Mouse (Mus musculus) small intestine, adult 2 months (tissue): ENCODE data around the gene Rex1bd. TPM values are rescaled to one million over a fixed set of nuclear protein-coding genes. Genes with fewer than 3 reads are reported as not detected.
A peak's percentile ranks its signal among the peaks of the same experiment; 100 is the strongest.

Experiments
- H3K27ac ChIP-seq: fragments of 200-500 bp; 2 replicates; pipeline ENCODE4 v1.5.1; 2012; ENCODE audit warnings: low read depth, low read length, control low read depth, inconsistent platforms; ENCODE audit not compliant: insufficient read depth
- H3K27me3 ChIP-seq: fragments of 200-500 bp; 2 replicates; pipeline ENCODE4 v1.6.1; 2012; ENCODE audit warnings: mild to moderate bottlenecking, moderate library complexity, low read length, inconsistent platforms; ENCODE audit not compliant: control insufficient read depth, insufficient read depth
- H3K36me3 ChIP-seq: fragments of 200-500 bp; 2 replicates; pipeline ENCODE4 v1.6.1; 2012; ENCODE audit warnings: mild to moderate bottlenecking, low read length, control low read depth, inconsistent platforms; ENCODE audit not compliant: control insufficient read depth, insufficient read depth
- H3K4me1 ChIP-seq: fragments of 200-500 bp; 2 replicates; pipeline ENCODE4 v1.6.1; 2012; ENCODE audit warnings: low read length, inconsistent platforms, mixed read lengths; ENCODE audit not compliant: control insufficient read depth, insufficient read depth, insufficient read length
- H3K4me3 ChIP-seq: fragments of 200-500 bp; 2 replicates; pipeline ENCODE4 v1.5.1; 2012; ENCODE audit warnings: low read depth, mild to moderate bottlenecking, control low read depth, inconsistent platforms, low read length, moderate library complexity
- CTCF ChIP-seq: fragments of 200-500 bp; IDR thresholded peaks from 2 replicates; pipeline ENCODE4 v1.5.1; 2012; ENCODE audit warnings: low read depth, mild to moderate bottlenecking, control low read depth, inconsistent platforms, low read length, moderate library complexity, mixed read lengths; ENCODE audit not compliant: insufficient replicate concordance, insufficient read length; ENCODE audit errors: extremely low read depth
- POLR2A ChIP-seq: fragments of 200-500 bp; IDR thresholded peaks from 2 replicates; pipeline ENCODE4 v1.6.1; 2012; ENCODE audit warnings: low read depth, mild to moderate bottlenecking, control low read depth, inconsistent platforms, low read length, moderate library complexity
- WGBS: fragments of 180-500 bp; shearing (Covaris S2); methylation state at CpG from one replicate; pipeline ENCODE4 v1.1.7; 2018; 5-methylcytosine and 5-hydroxymethylcytosine counted together
- polyA plus RNA-seq: library from polyadenylated mRNA; depleted of rRNA; stranded (reverse); fragments of >200 nt; gene quantifications from 2 replicates; pipeline ENCODE4 v1.2.3, GENCODE M21; 2012

Rex1bd gene
- polyA plus RNA-seq, 1 experiment: 244 TPM

- H3K27ac ChIP-seq: peak overlapping the region; percentile 99
- H3K4me1 ChIP-seq: peaks cover 16% of the 10 kb centered on the region
- TF ChIP-seq CTCF: no peak
- 0 out of 2 replicates have a peak, but pooled peaks have one; percentile 4 for TF ChIP-seq POLR2A
- H3K27me3 ChIP-seq: no peaks in the 10 kb centered on the region
- WGBS: under 1% methylated on average over 32 of the region's 32 CpGs
- H3K4me3 ChIP-seq: peak overlapping the region; percentile 91
- H3K36me3 ChIP-seq: peaks cover 25% of the 10 kb centered on the region
Observed at GRCm38 (mm10) chr8:70538633-70539076, 32.1 kb upstream of the Rex1bd start.

GRCm38 (mm10) chr8:70538024-70538579, 31.6 kb upstream of the Rex1bd start:
- Histone ChIP-seq H3K4me3 (peak overlapping the region; percentile 69), H3K4me1 (peaks cover 10% of the 10 kb centered on the region; the same call in 1 of the 2 replicates), H3K36me3 (peaks cover 25% of the 10 kb centered on the region), H3K27ac (peak overlapping the region; percentile 89), H3K27me3 (no peaks in the 10 kb centered on the region)
- 7% methylated on average over 24 of the region's 24 CpGs for WGBS
- TF ChIP-seq POLR2A (peak; percentile 61; the same call in 1 of the 2 replicates), CTCF (no peak)

- peaks cover 48% of the 10 kb centered on the region for H3K36me3 ChIP-seq
- 99% methylated on average over 2 of the region's 2 CpGs for WGBS
Observed at GRCm38 (mm10) chr8:70535701-70536100, 29.1 kb upstream of the Rex1bd start.

GRCm38 (mm10) chr8:70535221-70535620, 28.7 kb upstream of the Rex1bd start:
- Histone ChIP-seq H3K4me3 (no peak overlapping the region), H3K36me3 (peaks cover 52% of the 10 kb centered on the region), H3K27ac (no peak overlapping the region), H3K27me3 (no peaks in the 10 kb centered on the region), H3K4me1 (peaks cover 5% of the 10 kb centered on the region; the same call in 1 of the 2 replicates)
- no peak for TF ChIP-seq CTCF
- TF ChIP-seq POLR2A: no peak
- WGBS: 85% methylated on average over 3 of the region's 3 CpGs

More at GRCm38 (mm10) chr8:70535701-70536100, 29.1 kb upstream of the Rex1bd start:
- Histone ChIP-seq H3K4me3 (no peak overlapping the region), H3K27ac (no peak overlapping the region), H3K4me1 (peaks cover 6% of the 10 kb centered on the region; the same call in 1 of the 2 replicates), H3K27me3 (no peaks in the 10 kb centered on the region)
- no peak for TF ChIP-seq CTCF
- TF ChIP-seq POLR2A: no peak

GRCm38 (mm10) chr8:70534281-70534680, 27.7 kb upstream of the Rex1bd start:
- TF ChIP-seq CTCF (no peak), POLR2A (no peak)
- H3K4me1 ChIP-seq: peaks cover 8% of the 10 kb centered on the region
- no peak overlapping the region for H3K27ac ChIP-seq
- no peak overlapping the region for H3K4me3 ChIP-seq
- H3K27me3 ChIP-seq: no peaks in the 10 kb centered on the region
- peaks cover 54% of the 10 kb centered on the region for H3K36me3 ChIP-seq
- 91% methylated on average over 12 of the region's 12 CpGs for whole genome bisulfite sequencing

- Histone ChIP-seq H3K27ac (peak overlapping the region; percentile 55), H3K4me3 (no peak overlapping the region), H3K4me1 (peaks cover 13% of the 10 kb centered on the region), H3K36me3 (peaks cover 45% of the 10 kb centered on the region), H3K27me3 (no peaks in the 10 kb centered on the region)
- no peak for TF ChIP-seq POLR2A
- no peak for TF ChIP-seq CTCF
- 83% methylated on average over 2 of the region's 2 CpGs for WGBS
Observed at GRCm38 (mm10) chr8:70530314-70530713, 23.8 kb upstream of the Rex1bd start.

- H3K27ac ChIP-seq: peak overlapping the region; percentile 83
- H3K27me3 ChIP-seq: no peaks in the 10 kb centered on the region
- peaks cover 40% of the 10 kb centered on the region for H3K36me3 ChIP-seq
- TF ChIP-seq POLR2A (no peak), CTCF (no peak)
- H3K4me1 ChIP-seq: peaks cover 13% of the 10 kb centered on the region
- 46% methylated on average over 3 of the region's 3 CpGs for WGBS
- H3K4me3 ChIP-seq: no peak overlapping the region
Observed at GRCm38 (mm10) chr8:70529741-70530161, 23.2 kb upstream of the Rex1bd start.
